Mouse (Mus musculus) heart, embryonic 12.5 days (tissue): ENCODE measurements around the gene Abcb6. TPM values are rescaled to one million over a fixed set of nuclear protein-coding genes. Genes with fewer than 3 reads are reported as not detected.

Experiments used
- ATAC-seq: fragments of 200-750 bp; cut with Nextera tagmentation; 2 replicates; pipeline ENCODE4 v1.8.0; 2017; ENCODE audit warnings: moderate TSS enrichment, moderate library complexity; ENCODE audit not compliant: insufficient number of reproducible peaks, low FRiP score
- H3K27ac ChIP-seq: fragments of 300-500 bp; sonication (generic); 2 replicates; pipeline ENCODE4 v1.5.1; 2016; ENCODE audit warnings: mild to moderate bottlenecking, moderate library complexity; ENCODE audit not compliant: poor library complexity, severe bottlenecking
- H3K27me3 ChIP-seq: fragments of 300-500 bp; sonication (generic); replicated peaks from 2 replicates; pipeline ENCODE4 v1.6.1; 2016; ENCODE audit warnings: mild to moderate bottlenecking, moderate library complexity
- H3K36me3 ChIP-seq: fragments of 300-500 bp; sonication (generic); 2 replicates; pipeline ENCODE4 v1.6.1; 2016; ENCODE audit warnings: mild to moderate bottlenecking, moderate library complexity
- H3K4me1 ChIP-seq: fragments of 300-500 bp; sonication (generic); replicated peaks from 2 replicates; pipeline ENCODE4 v1.6.1; 2016; ENCODE audit warnings: mild to moderate bottlenecking
- H3K4me2 ChIP-seq: fragments of 300-500 bp; sonication (generic); 2 replicates; pipeline ENCODE4 v1.6.1; 2016; ENCODE audit warnings: mild to moderate bottlenecking, moderate library complexity
- H3K4me3 ChIP-seq: fragments of 300-500 bp; sonication (generic); 2 replicates; pipeline ENCODE4 v1.5.1; 2016; ENCODE audit warnings: mild to moderate bottlenecking
- H3K9ac ChIP-seq: fragments of 300-500 bp; sonication (generic); 2 replicates; pipeline ENCODE4 v1.6.1; 2016; ENCODE audit warnings: mild to moderate bottlenecking, moderate library complexity
- H3K9me3 ChIP-seq: fragments of 300-500 bp; sonication (generic); replicated peaks from 2 replicates; pipeline ENCODE4 v1.6.1; 2016; ENCODE audit warnings: mild to moderate bottlenecking, moderate library complexity
- WGBS: fragments of 180-500 bp; shearing (Covaris S2); methylation state at CpG from one replicate; pipeline ENCODE4 v1.1.7; 2016; 5-methylcytosine and 5-hydroxymethylcytosine counted together
- polyA plus RNA-seq: library from polyadenylated mRNA; unstranded; fragments of >200 nt; fragmentation: Nextera tagmentation; extraction: Ambion mirVana; gene quantifications from 2 replicates; pipeline ENCODE4 v1.2.1, GENCODE M21; 2016

The Abcb6 gene
- polyA plus RNA-seq, 1 experiment from 2014 or later = 16.6 TPM

DNA sequence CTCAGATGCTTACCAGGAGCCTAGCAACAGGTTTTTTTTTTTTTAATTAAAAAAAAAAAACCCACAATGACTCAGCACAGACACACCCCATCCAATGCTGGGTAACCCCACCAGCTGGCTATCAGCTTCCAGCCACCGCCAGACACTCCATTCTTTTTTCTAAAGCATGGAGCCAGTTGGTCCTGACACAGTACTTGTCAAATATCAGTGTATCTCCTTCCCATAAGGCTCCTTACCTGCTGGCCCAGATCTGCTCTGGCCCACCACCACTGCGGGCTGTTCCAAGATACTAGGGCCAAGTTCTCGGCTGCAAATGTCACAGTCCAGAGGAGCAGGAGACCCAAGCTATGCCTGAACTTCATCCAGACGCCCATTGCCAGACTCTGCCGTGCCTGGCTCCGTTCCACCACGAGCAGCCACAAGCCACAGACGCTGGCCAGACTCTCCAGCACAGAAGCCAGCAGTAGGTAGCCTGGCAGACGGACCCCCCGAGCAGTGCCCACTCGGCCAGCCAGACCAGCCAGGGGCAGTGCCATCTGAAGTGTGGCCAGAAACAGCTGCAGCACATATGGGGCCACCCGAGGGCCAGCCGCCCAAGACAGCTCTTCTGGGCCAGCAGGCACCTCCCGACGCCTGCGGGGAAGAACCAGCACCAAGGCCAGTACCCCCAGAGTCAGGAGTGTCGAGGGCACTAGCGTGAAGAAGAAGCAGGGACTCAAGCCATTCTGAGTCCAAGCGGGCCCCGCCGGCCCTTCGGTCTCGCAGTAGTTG, 673 bp downstream of the Abcb6 start:
- H3K4me3 ChIP-seq = peak overlapping the region; percentile 71
- ATAC-seq = peak; percentile 65
- peaks cover 13% of the 10 kb centered on the region for H3K4me1 ChIP-seq
- no peaks in the 10 kb centered on the region for H3K9me3 ChIP-seq
- H3K36me3 ChIP-seq = peaks cover 63% of the 10 kb centered on the region
- H3K9ac ChIP-seq = peak overlapping the region; percentile 83
- peak overlapping the region; percentile 64 for H3K27ac ChIP-seq
- H3K27me3 ChIP-seq = no peaks in the 10 kb centered on the region
- WGBS = 9% methylated on average over 23 of the region's 23 CpGs
- H3K4me2 ChIP-seq = peak overlapping the region; percentile 99

DNA sequence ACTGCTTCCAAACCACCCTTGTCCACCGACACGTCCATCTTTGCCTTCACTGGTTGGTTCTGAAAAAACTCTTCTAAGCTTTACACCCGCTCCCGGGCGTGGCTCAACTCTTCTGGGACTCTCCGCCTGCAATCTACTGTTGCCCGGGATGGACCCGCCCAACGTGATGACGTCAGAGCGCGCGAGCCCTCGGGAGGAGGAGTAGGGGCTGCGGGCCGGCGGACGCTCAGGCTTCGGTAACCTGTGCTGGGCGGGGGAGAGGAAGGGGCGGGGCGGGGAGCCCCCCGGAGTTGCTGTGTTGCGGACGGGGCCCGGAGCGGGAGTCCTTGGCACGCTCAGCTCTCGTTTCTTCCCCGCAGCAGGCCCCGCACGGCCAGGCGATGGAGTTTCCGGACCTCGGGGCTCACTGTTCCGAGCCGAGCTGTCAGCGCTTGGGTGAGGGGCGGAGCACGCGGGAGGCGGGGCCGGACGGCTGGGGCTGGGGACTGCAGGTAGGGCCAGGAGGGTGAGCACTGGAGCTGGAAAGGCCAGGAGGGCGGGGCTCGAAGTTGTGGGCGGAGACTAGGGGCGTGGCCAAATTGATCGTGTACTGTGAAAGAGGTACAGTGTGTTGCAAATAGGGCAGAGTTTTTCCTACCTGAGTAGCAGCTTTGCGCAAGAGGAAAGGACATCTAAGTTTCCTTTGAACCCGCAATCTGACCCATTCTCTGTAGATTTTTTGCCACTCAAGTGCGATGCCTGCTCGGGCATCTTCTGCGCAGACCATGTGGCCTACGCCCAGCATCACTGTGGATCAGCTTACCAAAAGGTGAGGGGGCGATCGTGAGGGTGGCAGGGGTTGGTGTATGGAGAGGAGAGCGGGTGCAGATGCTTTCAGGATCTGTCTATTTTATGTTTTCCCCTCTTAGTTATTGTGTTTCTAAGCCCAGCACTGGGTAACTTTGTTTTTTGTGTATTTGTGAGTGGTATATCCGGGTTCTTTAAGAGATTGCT, 11.4 kb downstream of the Abcb6 start, which contains the start of gene Zfand2b:
Zfand2b (plus strand) TSS at position 175 of the 993 bp plus-strand sequence.
- Histone ChIP-seq H3K4me1 (peaks cover 9% of the 10 kb centered on the region; the same call in 1 of the 2 replicates), H3K36me3 (peaks cover 41% of the 10 kb centered on the region), H3K9me3 (no peaks in the 10 kb centered on the region), H3K27ac (peak within 1 kb of the TSS; percentile 77), H3K27me3 (no peaks in the 10 kb centered on the region), H3K9ac (peak within 1 kb of the TSS; percentile 72), H3K4me3 (peak within 1 kb of the TSS; percentile 66), H3K4me2 (peak within 1 kb of the TSS; percentile 72)
- ATAC-seq = peak; percentile 100
- WGBS = 1% methylated on average over 59 of the region's 59 CpGs

DNA sequence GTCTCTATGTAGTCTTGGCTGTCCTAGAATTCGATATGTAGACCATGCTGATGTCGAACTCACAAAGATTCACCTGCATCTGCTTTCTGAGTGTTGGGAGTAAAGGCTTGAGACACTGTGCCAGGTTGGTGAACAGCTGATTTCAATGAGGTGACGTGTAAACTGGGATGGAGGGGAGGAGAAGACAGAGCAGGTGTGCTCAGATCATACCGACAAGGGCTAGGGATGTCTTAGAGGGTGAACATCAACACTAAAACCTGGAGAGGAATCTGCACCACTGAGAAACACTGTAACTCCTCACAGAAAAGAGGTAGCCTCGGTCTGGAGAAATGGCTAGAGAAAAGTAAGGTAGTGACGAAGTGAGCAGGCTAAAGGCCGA, 12.1 kb downstream of the Abcb6 start:
- Histone ChIP-seq H3K9ac (peak overlapping the region; percentile 72; the same call in 1 of the 2 replicates), H3K4me3 (peak overlapping the region; percentile 66), H3K36me3 (peaks cover 34% of the 10 kb centered on the region), H3K27ac (peak overlapping the region; percentile 15; the same call in 1 of the 2 replicates), H3K27me3 (no peaks in the 10 kb centered on the region), H3K9me3 (no peaks in the 10 kb centered on the region), H3K4me1 (peaks cover 9% of the 10 kb centered on the region; the same call in 1 of the 2 replicates), H3K4me2 (peak overlapping the region; percentile 72)
- peak; percentile 18 for ATAC-seq
- 9% methylated on average over 7 of the region's 7 CpGs for WGBS

DNA sequence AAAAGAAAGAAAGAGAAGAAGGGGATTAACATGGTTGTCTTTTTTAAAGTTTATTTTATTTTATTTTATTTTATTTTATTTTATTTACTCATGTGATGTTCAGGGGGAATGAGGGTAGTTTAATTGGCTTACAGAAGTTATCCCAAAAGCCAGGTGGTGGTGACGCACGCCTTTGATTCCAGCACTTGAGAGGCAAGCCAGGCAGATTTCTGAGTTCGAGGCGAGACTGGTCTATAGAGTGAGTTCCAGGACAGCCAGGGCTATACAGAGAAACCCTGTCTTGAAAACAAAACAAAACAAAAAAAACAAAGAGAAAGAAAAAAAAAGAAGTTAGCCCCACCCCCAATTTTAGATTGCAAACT, 20.0 kb downstream of the Abcb6 start:
- Histone ChIP-seq H3K4me3 (no peak overlapping the region), H3K36me3 (no peaks in the 10 kb centered on the region), H3K9ac (no peak overlapping the region), H3K27ac (no peak overlapping the region), H3K4me1 (no peaks in the 10 kb centered on the region), H3K27me3 (no peaks in the 10 kb centered on the region), H3K9me3 (no peaks in the 10 kb centered on the region), H3K4me2 (no peak overlapping the region)
- no peak for ATAC-seq
- WGBS = 59% methylated on average over 4 of the region's 4 CpGs

DNA sequence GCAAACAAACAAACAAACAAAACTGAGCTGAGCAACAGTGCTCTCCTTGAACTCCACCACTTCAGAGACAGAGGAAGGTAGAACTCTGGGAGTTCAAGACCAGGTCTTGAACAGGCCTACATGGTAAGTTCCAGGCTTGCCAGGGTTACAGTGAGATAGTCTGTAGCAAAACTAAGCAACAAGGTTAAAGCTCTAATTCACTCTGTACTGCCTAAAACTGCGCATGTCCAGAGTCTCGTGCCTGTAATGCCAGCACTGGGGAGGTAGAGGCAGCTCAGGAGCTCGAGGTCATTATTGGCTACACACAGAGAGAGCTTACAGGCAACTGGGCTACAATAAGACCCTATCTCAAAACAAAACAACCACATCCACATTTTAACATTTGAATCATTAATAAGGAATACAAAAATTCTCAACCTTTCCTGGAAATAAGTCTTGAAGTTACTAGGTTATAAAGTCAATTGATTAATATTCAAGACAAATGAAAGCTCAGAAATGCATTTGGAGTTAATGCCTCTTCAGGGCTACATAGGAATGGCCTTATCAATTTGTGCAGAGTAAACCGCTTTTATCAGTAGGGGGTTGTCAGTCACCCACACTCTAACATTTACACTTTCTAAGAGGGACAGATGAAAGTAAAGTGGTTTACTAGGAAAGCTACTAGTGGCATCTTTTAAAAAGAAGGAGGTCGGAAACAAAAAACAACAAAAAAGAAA, 20.5 kb downstream of the Abcb6 start:
- H3K4me1 ChIP-seq = no peaks in the 10 kb centered on the region
- H3K9me3 ChIP-seq = no peaks in the 10 kb centered on the region
- no peak for ATAC-seq
- H3K4me3 ChIP-seq = no peak overlapping the region
- 38% methylated on average over 5 of the region's 5 CpGs for WGBS
- H3K9ac ChIP-seq = no peak overlapping the region
- no peak overlapping the region for H3K4me2 ChIP-seq
- no peaks in the 10 kb centered on the region for H3K27me3 ChIP-seq
- H3K36me3 ChIP-seq = no peaks in the 10 kb centered on the region
- no peak overlapping the region for H3K27ac ChIP-seq

DNA sequence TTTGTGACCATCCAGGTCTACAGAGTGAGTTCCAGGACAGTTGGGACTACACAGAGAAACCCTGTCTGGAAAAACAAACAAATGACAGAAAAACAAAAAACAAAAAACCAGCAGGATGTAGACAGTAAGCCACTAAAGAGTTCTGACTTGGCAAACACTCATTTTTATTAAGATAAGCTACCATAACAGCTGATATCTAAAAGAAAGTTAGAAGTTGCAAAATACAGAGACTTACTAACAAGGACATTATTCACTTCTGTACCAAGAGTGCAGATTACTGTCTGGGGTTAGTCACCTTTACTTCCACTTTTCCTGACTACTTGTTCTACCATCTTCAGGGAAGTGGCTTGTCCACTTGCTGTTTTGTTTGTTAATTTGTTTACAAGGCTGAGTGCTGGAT, 21.2 kb downstream of the Abcb6 start:
- Histone ChIP-seq H3K27ac (no peak overlapping the region), H3K9me3 (no peaks in the 10 kb centered on the region), H3K27me3 (no peaks in the 10 kb centered on the region), H3K9ac (no peak overlapping the region), H3K4me3 (no peak overlapping the region), H3K4me1 (no peaks in the 10 kb centered on the region), H3K4me2 (no peak overlapping the region), H3K36me3 (no peaks in the 10 kb centered on the region)
- ATAC-seq = no peak

DNA sequence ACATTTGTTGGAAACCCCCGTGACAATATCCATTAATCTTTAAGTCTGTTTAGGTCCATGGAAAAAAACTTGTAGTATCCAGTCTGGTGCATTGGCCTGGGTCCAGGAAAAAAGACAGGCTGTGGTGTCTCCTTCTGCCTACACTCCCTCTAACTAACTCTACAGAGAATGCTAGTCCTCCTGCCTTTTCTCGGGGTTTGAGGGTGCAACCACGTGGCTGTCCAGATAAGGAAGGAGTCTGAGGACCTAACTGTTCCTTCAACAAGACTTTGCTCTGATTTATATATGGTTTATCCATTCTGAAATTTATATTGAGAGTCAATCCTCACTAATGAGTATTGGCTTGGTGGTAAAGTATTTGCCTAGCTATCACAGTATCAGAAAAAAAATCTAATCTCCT, 24.4 kb downstream of the Abcb6 start:
- Histone ChIP-seq H3K4me2 (no peak overlapping the region), H3K9me3 (no peaks in the 10 kb centered on the region), H3K36me3 (no peaks in the 10 kb centered on the region), H3K27ac (no peak overlapping the region), H3K27me3 (no peaks in the 10 kb centered on the region), H3K4me3 (no peak overlapping the region), H3K4me1 (no peaks in the 10 kb centered on the region), H3K9ac (no peak overlapping the region)
- WGBS = 38% methylated on average over 3 of the region's 3 CpGs
- no peak for ATAC-seq

DNA sequence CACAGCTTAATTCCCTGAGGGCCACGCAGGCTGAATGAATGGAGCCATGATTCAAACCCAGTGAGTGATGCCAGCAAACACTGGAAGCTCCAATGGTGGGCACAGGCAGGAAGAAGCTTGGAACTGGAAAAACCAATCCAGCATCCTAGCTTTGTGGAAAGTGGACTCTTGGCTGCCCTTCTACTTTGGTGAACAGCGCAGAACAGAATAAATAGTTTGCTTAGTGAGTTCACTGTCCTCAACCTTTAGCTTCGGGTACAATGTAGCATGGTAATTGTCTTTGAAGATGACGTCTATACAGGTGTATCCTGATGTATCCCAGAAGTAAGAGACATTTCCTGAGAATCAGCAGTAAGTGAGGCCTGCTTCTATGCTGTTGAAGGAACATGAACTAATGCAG, 31.5 kb downstream of the Abcb6 start:
- no peak overlapping the region for H3K4me3 ChIP-seq
- 87% methylated on average over 4 of the region's 4 CpGs for WGBS
- no peak overlapping the region for H3K4me2 ChIP-seq
- peaks cover 57% of the 10 kb centered on the region for H3K36me3 ChIP-seq
- no peaks in the 10 kb centered on the region for H3K9me3 ChIP-seq
- ATAC-seq = no peak
- no peaks in the 10 kb centered on the region for H3K27me3 ChIP-seq
- no peak overlapping the region for H3K27ac ChIP-seq
- peaks cover 3% of the 10 kb centered on the region for H3K4me1 ChIP-seq
- no peak overlapping the region for H3K9ac ChIP-seq

DNA sequence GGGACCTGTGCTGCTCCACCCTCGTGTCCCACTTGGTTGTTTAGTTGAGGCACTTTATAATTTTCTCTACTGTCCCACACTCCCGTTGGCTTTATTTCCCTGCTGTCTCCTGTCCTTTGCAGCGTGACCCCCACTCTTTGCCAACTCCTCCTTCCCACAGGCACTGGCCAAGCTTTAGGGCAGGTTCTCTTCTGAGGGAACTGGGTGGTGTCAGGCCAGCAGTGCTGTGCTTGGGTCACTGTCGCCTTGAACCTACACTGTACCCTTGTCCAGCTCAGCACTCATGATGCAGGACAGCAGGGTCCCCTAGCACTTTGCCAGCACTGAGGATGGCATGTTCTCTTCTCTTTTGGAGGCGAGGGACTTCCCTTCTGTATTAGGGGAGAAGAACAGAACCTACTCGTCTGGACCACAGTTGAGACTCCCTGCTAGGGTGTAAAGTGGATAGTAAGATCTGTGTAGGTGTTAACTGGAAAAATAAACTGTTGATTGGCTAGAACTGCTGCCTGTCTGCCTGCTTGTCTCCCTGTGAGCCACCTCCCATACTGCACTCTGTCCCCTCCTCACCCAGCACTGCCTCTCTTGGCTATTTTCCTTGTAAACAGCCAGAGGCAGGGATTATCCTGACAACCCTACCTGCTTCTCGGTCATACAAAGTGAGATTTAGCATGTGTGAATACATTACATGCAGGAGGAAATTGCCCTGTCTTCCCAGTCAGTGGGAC, 32.6 kb downstream of the Abcb6 start:
- ATAC-seq = no peak
- Histone ChIP-seq H3K4me1 (peaks cover 8% of the 10 kb centered on the region), H3K36me3 (peaks cover 57% of the 10 kb centered on the region), H3K4me3 (no peak overlapping the region), H3K27ac (no peak overlapping the region), H3K4me2 (no peak overlapping the region), H3K9me3 (no peaks in the 10 kb centered on the region), H3K27me3 (no peaks in the 10 kb centered on the region), H3K9ac (no peak overlapping the region)
- 66% methylated on average over 7 of the region's 7 CpGs for WGBS

DNA sequence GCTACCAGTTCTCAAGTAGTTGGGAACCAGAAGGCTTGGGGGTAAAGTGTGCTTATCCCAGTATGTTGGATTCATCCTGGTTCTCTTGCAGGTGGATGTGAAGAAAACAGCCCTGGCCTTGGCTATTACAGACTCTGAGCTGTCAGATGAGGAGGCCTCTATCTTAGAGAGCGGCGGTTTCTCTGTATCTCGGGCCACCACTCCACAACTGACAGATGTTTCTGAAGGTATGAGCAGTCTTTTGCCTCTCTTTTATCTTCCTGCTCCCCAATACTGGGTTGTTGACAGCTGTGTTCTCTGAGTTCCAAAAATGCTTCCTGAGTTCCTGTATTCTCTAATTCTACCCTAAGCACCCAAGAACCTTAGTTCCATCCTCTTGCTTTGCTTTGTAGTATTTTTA, 34.6 kb downstream of the Abcb6 start:
- ATAC-seq = no peak
- H3K9ac ChIP-seq = no peak overlapping the region
- H3K27ac ChIP-seq = no peak overlapping the region
- 86% methylated on average over 3 of the region's 3 CpGs for WGBS
- H3K4me3 ChIP-seq = no peak overlapping the region
- H3K4me1 ChIP-seq = peaks cover 14% of the 10 kb centered on the region
- no peaks in the 10 kb centered on the region for H3K27me3 ChIP-seq
- no peak overlapping the region for H3K4me2 ChIP-seq
- H3K9me3 ChIP-seq = no peaks in the 10 kb centered on the region
- peaks cover 57% of the 10 kb centered on the region for H3K36me3 ChIP-seq
